Mouse (Mus musculus) erythroblast, embryonic 14.5 days (primary cell): ENCODE data around the gene Osbpl6. TPM values are rescaled to one million over a fixed set of nuclear protein-coding genes. Genes with fewer than 3 reads are reported as not detected.

Experiments used
- H3K27me3 ChIP-seq: 2 replicates; pipeline ENCODE4 v1.6.1; 2012; ENCODE audit warnings: inconsistent platforms; ENCODE audit not compliant: control insufficient read depth
- H3K36me3 ChIP-seq: 2 replicates; pipeline ENCODE4 v1.6.1; 2012; ENCODE audit warnings: mild to moderate bottlenecking, inconsistent platforms; ENCODE audit not compliant: control insufficient read depth
- H3K4me1 ChIP-seq: 2 replicates; pipeline ENCODE4 v1.6.1; 2012; ENCODE audit warnings: inconsistent platforms; ENCODE audit not compliant: control insufficient read depth
- H3K4me3 ChIP-seq: replicated peaks from 2 replicates; pipeline ENCODE3; 2012; ENCODE audit warnings: moderate library complexity, mild to moderate bottlenecking, inconsistent platforms
- H3K9me3 ChIP-seq: 2 replicates; pipeline ENCODE4 v1.6.1; 2012; ENCODE audit warnings: low read length, inconsistent platforms, mixed read lengths; ENCODE audit not compliant: control insufficient read depth
- GATA1 ChIP-seq: IDR thresholded peaks from 2 replicates; pipeline ENCODE4 v1.6.1; 2012; ENCODE audit warnings: low read length, inconsistent platforms, mixed read lengths
- TAL1 ChIP-seq: IDR thresholded peaks from 3 replicates; pipeline ENCODE4 v1.6.1; 2012; ENCODE audit warnings: low read length, inconsistent platforms, mixed read lengths
- polyA plus RNA-seq: library from polyadenylated mRNA; stranded (reverse); fragments of >175 nt; gene quantifications from 2 replicates; pipeline ENCODE4 v1.2.3, GENCODE M21; 2012

The Osbpl6 gene
- polyA plus RNA-seq, 1 experiment = not detected

GRCm38 (mm10) chr2:76512133-76512532 is 105.8 kb downstream of the Osbpl6 start:
- H3K36me3 ChIP-seq = no peaks in the 10 kb centered on the region
- TF ChIP-seq TAL1 (no peak), GATA1 (no peak)
- no peaks in the 10 kb centered on the region for H3K27me3 ChIP-seq
- H3K4me3 ChIP-seq = no peak overlapping the region
- H3K4me1 ChIP-seq = no peaks in the 10 kb centered on the region
- no peaks in the 10 kb centered on the region for H3K9me3 ChIP-seq

GRCm38 (mm10) chr2:76512888-76513287 is 106.6 kb downstream of the Osbpl6 start:
- Histone ChIP-seq H3K36me3 (no peaks in the 10 kb centered on the region), H3K9me3 (no peaks in the 10 kb centered on the region), H3K27me3 (no peaks in the 10 kb centered on the region), H3K4me3 (no peak overlapping the region), H3K4me1 (no peaks in the 10 kb centered on the region)
- TF ChIP-seq GATA1 (no peak), TAL1 (no peak)

- Histone ChIP-seq H3K36me3 (no peaks in the 10 kb centered on the region), H3K4me1 (peaks cover 1% of the 10 kb centered on the region; the same call in 1 of the 2 replicates), H3K27me3 (no peaks in the 10 kb centered on the region), H3K4me3 (no peak overlapping the region), H3K9me3 (no peaks in the 10 kb centered on the region)
- no peak for TF ChIP-seq GATA1
- no peak for TF ChIP-seq TAL1
Observed at GRCm38 (mm10) chr2:76513296-76513695, 107.0 kb downstream of the Osbpl6 start.

GRCm38 (mm10) chr2:76517471-76517870 is 111.2 kb downstream of the Osbpl6 start:
- H3K4me1 ChIP-seq = peaks cover 6% of the 10 kb centered on the region
- TF ChIP-seq TAL1 (no peak), GATA1 (no peak)
- no peak overlapping the region for H3K4me3 ChIP-seq
- H3K9me3 ChIP-seq = no peaks in the 10 kb centered on the region
- no peaks in the 10 kb centered on the region for H3K27me3 ChIP-seq
- no peaks in the 10 kb centered on the region for H3K36me3 ChIP-seq

- Histone ChIP-seq H3K27me3 (no peaks in the 10 kb centered on the region), H3K36me3 (no peaks in the 10 kb centered on the region), H3K4me3 (no peak overlapping the region), H3K4me1 (peaks cover 6% of the 10 kb centered on the region), H3K9me3 (no peaks in the 10 kb centered on the region)
- TF ChIP-seq TAL1 (no peak), GATA1 (no peak)
Observed at GRCm38 (mm10) chr2:76518407-76519063, 112.2 kb downstream of the Osbpl6 start.

GRCm38 (mm10) chr2:76521585-76521984 is 115.3 kb downstream of the Osbpl6 start:
- Histone ChIP-seq H3K4me1 (peaks cover 6% of the 10 kb centered on the region), H3K9me3 (no peaks in the 10 kb centered on the region), H3K4me3 (no peak overlapping the region), H3K27me3 (no peaks in the 10 kb centered on the region), H3K36me3 (no peaks in the 10 kb centered on the region)
- TF ChIP-seq TAL1 (no peak), GATA1 (no peak)

GRCm38 (mm10) chr2:76524451-76524850 is 118.1 kb downstream of the Osbpl6 start:
- H3K4me3 ChIP-seq = no peak overlapping the region
- TF ChIP-seq TAL1 = no peak
- no peaks in the 10 kb centered on the region for H3K4me1 ChIP-seq
- H3K36me3 ChIP-seq = no peaks in the 10 kb centered on the region
- H3K27me3 ChIP-seq = no peaks in the 10 kb centered on the region
- no peaks in the 10 kb centered on the region for H3K9me3 ChIP-seq

- Histone ChIP-seq H3K9me3 (no peaks in the 10 kb centered on the region), H3K4me3 (no peak overlapping the region), H3K4me1 (no peaks in the 10 kb centered on the region), H3K36me3 (no peaks in the 10 kb centered on the region), H3K27me3 (no peaks in the 10 kb centered on the region)
- TF ChIP-seq TAL1 (no peak), GATA1 (no peak)
Observed at GRCm38 (mm10) chr2:76525645-76526044, 119.3 kb downstream of the Osbpl6 start.

GRCm38 (mm10) chr2:76532490-76533126 is 126.3 kb downstream of the Osbpl6 start:
- no peak for TF ChIP-seq GATA1
- TF ChIP-seq TAL1 = no peak
- Histone ChIP-seq H3K36me3 (no peaks in the 10 kb centered on the region), H3K4me3 (no peak overlapping the region), H3K9me3 (peaks cover 5% of the 10 kb centered on the region), H3K4me1 (no peaks in the 10 kb centered on the region), H3K27me3 (no peaks in the 10 kb centered on the region)
